Mouse (Mus musculus) liver, embryonic 12.5 days (tissue): Measurements from ENCODE around the gene Mid1. TPM values are rescaled to one million over a fixed set of nuclear protein-coding genes. Genes with fewer than 3 reads are reported as not detected.
"Not testable (repeated sequence)": the region's sequence is repeated elsewhere in the genome, so short reads cannot be mapped to it uniquely, and the experiment has no call there.

Experiments
- ATAC-seq: fragments of 200-750 bp; cut with Nextera tagmentation; 2 replicates; pipeline ENCODE4 v1.8.0; 2017; ENCODE audit warnings: moderate number of reproducible peaks, mild to moderate bottlenecking, moderate library complexity
- H3K27ac ChIP-seq: fragments of 300-500 bp; sonication (generic); 2 replicates; pipeline ENCODE4 v1.5.1; 2016; ENCODE audit warnings: mild to moderate bottlenecking
- H3K27me3 ChIP-seq: fragments of 300-500 bp; sonication (generic); replicated peaks from 2 replicates; pipeline ENCODE4 v1.6.1; 2016; ENCODE audit warnings: mild to moderate bottlenecking, moderate library complexity
- H3K36me3 ChIP-seq: fragments of 300-500 bp; sonication (generic); 2 replicates; pipeline ENCODE4 v1.6.1; 2016; ENCODE audit warnings: mild to moderate bottlenecking, moderate library complexity
- H3K4me1 ChIP-seq: fragments of 300-500 bp; sonication (generic); 2 replicates; pipeline ENCODE4 v1.6.1; 2016
- H3K4me2 ChIP-seq: fragments of 300-500 bp; sonication (generic); 2 replicates; pipeline ENCODE4 v1.6.1; 2016; ENCODE audit warnings: mild to moderate bottlenecking, moderate library complexity
- H3K4me3 ChIP-seq: fragments of 300-500 bp; sonication (generic); 2 replicates; pipeline ENCODE4 v1.5.1; 2016; ENCODE audit warnings: mild to moderate bottlenecking, moderate library complexity
- H3K9ac ChIP-seq: fragments of 300-500 bp; sonication (generic); 2 replicates; pipeline ENCODE4 v1.6.1; 2016; ENCODE audit warnings: mild to moderate bottlenecking, moderate library complexity
- H3K9me3 ChIP-seq: fragments of 300-500 bp; sonication (generic); replicated peaks from 2 replicates; pipeline ENCODE4 v1.6.1; 2016; ENCODE audit warnings: mild to moderate bottlenecking, moderate library complexity
- WGBS: fragments of 180-500 bp; shearing (Covaris S2); methylation state at CpG from one replicate; pipeline ENCODE4 v1.1.7; 2016; ENCODE audit not compliant: insufficient replicate concordance; 5-methylcytosine and 5-hydroxymethylcytosine counted together
- polyA plus RNA-seq: library from polyadenylated mRNA; unstranded; fragments of >200 nt; fragmentation: Nextera tagmentation; extraction: Ambion mirVana; gene quantifications from 2 replicates; pipeline ENCODE4 v1.2.1, GENCODE M21; 2016

The Mid1 gene
- polyA plus RNA-seq, 1 experiment from 2014 or later, result 3.3 TPM

- H3K27me3 ChIP-seq, H3K27ac ChIP-seq, H3K4me3 ChIP-seq, H3K4me2 ChIP-seq, H3K4me1 ChIP-seq, H3K9ac ChIP-seq, ATAC-seq: not testable (repeated sequence)
- Histone ChIP-seq H3K9me3 (peaks cover 28% of the 10 kb centered on the region; the same call in 1 of the 2 replicates), H3K36me3 (peaks cover 67% of the 10 kb centered on the region)
- 54% methylated on average over 3 of the region's 3 CpGs for WGBS
Observed at GRCm38 (mm10) chrX:169975681-169976131, 290.7 kb downstream of the Mid1 start.

DNA sequence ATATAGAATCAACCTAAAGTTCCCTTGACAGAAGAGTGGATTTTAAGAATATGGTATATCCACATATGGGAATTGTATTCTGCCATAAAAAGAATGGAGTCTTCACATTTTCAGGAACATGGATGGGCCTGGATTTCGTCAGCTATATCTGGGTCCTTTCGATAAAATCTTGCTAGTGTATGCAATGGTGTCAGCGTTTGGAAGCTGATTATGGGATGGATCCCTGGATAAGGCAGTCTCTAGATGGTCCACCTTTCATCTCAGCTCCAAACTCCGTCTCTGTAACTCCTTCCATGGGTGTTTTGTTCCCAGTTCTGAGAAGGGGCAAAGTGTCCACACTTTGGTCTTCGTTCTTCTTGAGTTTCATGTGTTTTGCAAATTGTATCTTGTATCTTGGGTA, 291.3 kb downstream of the Mid1 start:
- H3K27ac ChIP-seq, H3K4me3 ChIP-seq, H3K9ac ChIP-seq, ATAC-seq, H3K4me2 ChIP-seq, H3K27me3 ChIP-seq, H3K4me1 ChIP-seq: not testable (repeated sequence)
- WGBS, result 54% methylated on average over 5 of the region's 5 CpGs
- H3K36me3 ChIP-seq, result peaks cover 73% of the 10 kb centered on the region
- peaks cover 33% of the 10 kb centered on the region; the same call in 1 of the 2 replicates for H3K9me3 ChIP-seq

DNA sequence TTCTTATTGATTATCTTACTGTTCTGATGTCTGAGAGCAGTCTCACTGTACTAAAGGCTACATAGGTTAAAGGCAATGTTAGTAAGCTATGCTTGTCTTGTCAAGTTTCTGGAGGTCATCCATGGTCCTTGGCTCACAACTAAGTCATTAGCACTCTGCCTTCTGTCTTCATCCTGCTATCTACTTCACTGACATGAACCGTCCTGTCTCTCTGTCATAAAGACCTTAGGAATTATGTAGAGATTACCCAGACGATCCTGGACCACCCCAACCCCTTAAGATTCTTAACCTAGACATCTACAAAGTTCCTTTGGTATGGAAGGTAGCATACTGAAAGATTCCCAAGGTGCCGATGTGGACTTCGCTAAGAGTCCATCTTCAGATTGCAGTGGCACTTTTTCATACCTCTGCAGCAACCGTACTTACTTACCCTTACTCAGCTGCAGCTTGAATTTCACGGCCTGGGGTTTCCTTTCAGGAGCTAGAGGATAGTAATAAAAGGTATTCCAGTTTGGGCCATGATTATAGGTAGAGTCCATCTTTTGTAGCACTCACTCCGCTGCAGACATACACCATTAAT, 292.9 kb downstream of the Mid1 start:
- H3K4me1 ChIP-seq, H3K4me3 ChIP-seq, H3K9ac ChIP-seq, H3K4me2 ChIP-seq, H3K27ac ChIP-seq, ATAC-seq, H3K27me3 ChIP-seq: not testable (repeated sequence)
- Histone ChIP-seq H3K9me3 (peaks cover 49% of the 10 kb centered on the region), H3K36me3 (peaks cover 79% of the 10 kb centered on the region)
- 77% methylated on average over 7 of the region's 7 CpGs for WGBS

DNA sequence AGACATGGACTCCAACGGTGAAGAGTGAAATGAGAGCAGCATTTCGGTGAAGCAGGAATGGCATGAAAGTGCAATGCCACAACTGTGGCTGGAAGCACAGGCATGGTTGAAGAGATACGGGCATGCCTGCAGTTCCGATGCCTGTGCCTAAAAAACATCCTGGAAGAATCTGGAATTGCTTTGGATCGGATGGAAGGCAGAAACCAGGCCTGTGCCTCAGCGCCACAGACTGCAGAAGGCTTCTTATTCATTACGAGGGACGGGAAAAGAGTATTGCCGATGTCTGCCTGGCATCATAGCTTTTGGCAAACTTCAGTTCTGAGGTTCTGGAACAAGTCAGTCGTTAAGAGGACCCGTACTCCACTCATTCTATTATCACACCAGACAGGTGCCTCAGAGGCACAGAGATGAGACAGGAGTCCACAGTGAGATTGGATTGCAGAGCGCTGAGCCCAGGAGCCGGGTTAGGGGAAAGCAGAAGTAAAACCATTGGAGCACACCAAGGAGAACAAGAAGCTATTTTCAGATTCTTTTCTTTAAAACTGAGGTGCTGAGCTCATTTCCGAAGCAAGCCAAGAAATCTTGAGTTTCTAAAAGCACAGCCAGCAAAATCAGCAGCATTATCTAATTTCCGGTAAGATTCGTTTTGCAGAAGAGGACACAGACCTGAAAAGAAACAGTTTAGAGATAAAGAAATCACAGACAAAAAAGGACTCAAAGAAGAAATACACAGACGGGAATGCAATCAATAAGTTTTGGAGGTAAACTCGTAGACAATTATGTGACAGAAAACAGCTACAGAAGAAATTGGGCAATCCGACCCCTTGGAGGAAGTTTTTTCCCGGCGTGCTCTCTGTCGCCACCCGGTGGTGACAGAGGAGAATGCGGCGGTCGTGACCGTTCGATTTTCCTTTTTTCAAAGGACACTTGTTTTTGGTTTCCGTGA, 293.7 kb downstream of the Mid1 start:
- H3K27me3 ChIP-seq, H3K4me2 ChIP-seq, H3K4me3 ChIP-seq, H3K27ac ChIP-seq, H3K4me1 ChIP-seq, H3K9ac ChIP-seq: not testable (repeated sequence)
- H3K36me3 ChIP-seq, result peaks cover 81% of the 10 kb centered on the region
- peak; percentile 13; the same call in 1 of the 2 replicates for ATAC-seq
- WGBS, result 60% methylated on average over 29 of the region's 29 CpGs
- H3K9me3 ChIP-seq, result peaks cover 57% of the 10 kb centered on the region

DNA sequence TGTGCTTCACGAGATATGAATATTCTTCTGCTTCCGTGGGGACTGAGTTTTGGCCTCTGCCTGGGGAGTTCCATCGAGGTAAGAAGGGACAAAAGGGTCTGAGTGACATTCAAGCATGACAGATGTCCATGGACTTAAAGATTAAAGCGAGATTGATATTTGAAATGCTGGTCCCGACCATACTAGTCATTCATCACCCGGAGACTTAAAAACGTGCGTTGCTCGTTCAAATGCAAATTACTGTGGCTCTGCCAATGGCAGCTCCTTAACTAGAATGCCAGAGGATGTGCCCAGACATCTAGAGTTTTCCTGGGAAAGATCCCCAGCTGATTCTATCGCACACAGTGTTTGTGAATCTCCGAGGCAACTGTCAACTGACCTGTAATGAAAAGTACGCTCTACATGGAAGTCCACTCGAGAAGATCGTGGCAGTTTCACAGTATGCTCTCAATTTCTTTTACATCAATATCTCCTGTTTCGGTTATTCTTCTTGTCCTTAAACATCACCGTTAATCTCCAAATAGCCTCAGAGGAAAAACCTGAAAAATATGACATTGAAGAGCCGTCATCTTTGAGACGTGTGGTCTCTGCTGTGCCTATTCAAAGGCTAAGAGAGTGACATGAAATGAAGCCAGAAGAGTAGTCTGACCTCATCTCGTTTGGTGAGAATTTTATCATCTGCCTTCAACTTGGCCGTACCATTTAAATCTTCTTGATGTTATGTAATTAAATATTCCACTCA, 294.6 kb downstream of the Mid1 start:
- WGBS, result 74% methylated on average over 20 of the region's 20 CpGs
- H3K4me1 ChIP-seq, H3K9ac ChIP-seq, H3K4me3 ChIP-seq, H3K27me3 ChIP-seq, H3K4me2 ChIP-seq, H3K27ac ChIP-seq, ATAC-seq: not testable (repeated sequence)
- peaks cover 84% of the 10 kb centered on the region for H3K36me3 ChIP-seq
- peaks cover 65% of the 10 kb centered on the region for H3K9me3 ChIP-seq

- not testable (repeated sequence) for H3K9ac ChIP-seq, H3K4me2 ChIP-seq, ATAC-seq, H3K4me3 ChIP-seq, H3K4me1 ChIP-seq, H3K27me3 ChIP-seq, H3K27ac ChIP-seq
- H3K36me3 ChIP-seq, result peaks cover 85% of the 10 kb centered on the region
- 70% methylated on average over 6 of the region's 6 CpGs for WGBS
- H3K9me3 ChIP-seq, result peaks cover 70% of the 10 kb centered on the region
Observed at GRCm38 (mm10) chrX:169980203-169980556, 295.2 kb downstream of the Mid1 start.

- ATAC-seq, result no peak
- no peak overlapping the region for H3K27ac ChIP-seq
- no peaks in the 10 kb centered on the region for H3K4me1 ChIP-seq
- H3K36me3 ChIP-seq, result peaks cover 86% of the 10 kb centered on the region
- H3K9ac ChIP-seq, result no peak overlapping the region
- 74% methylated on average over 12 of the region's 12 CpGs for WGBS
- H3K4me3 ChIP-seq, result no peak overlapping the region
- H3K4me2 ChIP-seq, result no peak overlapping the region
- H3K9me3 ChIP-seq, result peaks cover 73% of the 10 kb centered on the region
- H3K27me3 ChIP-seq, result no peaks in the 10 kb centered on the region
Observed at GRCm38 (mm10) chrX:169980809-169981289, 295.9 kb downstream of the Mid1 start.

DNA sequence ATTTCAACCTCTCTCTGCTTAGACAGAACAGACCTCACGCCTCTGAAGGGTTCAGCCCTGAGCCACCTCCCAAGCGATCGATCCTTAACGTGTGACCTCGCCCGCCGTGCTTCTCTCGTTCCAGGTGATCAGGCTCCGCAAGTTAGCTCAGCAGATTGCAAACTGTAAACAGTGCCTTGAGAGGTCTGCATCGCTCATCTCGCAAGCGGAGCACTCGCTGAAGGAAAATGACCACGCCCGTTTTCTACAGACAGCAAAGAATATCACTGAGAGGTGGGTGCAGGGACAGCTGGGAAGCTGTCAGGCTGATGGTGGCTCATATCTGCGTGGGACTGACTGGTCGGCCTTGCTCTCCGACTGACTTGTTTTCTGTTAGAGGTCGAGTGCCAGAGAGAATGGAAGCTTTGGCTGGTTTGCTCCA, 296.8 kb downstream of the Mid1 start:
- 72% methylated on average over 19 of the region's 19 CpGs for WGBS
- not testable (repeated sequence) for ATAC-seq, H3K27me3 ChIP-seq, H3K9ac ChIP-seq, H3K4me3 ChIP-seq, H3K4me2 ChIP-seq, H3K4me1 ChIP-seq, H3K27ac ChIP-seq
- peaks cover 79% of the 10 kb centered on the region for H3K9me3 ChIP-seq
- H3K36me3 ChIP-seq, result peaks cover 90% of the 10 kb centered on the region

DNA sequence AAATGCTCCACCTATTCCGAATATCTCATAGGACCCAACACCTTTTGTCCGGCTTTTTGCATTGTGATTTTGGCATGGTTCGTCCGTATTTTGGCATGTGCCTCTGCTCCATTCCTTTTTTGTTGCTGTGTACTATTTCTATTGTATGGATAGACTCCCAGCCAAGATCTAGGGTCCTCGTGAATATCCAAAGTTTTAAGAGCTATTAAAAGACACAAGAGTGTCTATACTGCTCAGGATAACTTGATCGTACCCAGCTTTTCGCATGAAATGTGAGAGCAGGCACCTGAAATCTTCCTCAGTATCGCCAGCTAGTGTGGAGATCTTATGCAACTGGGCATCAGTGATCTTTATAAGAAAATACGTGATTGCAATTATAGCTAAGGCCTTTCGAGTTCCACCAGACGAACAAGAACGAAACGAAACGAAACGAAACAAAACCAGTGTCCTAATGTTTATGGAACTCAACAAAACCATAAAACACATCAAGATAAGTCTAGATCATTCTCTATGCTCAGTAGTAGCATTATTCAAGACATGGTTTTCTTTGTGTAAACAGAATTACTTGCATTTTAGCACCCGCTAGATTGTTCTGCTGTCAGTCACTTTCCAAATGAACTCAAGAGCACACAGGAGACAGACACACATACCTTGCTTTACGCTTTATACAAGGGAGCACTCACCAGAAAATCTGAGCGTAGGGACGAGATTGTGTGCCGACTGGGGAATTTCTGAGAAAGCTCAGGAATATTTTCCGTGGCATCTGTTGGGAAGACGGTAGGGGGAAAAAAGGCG, 297.8 kb downstream of the Mid1 start:
- H3K27me3 ChIP-seq, result not testable (repeated sequence)

GRCm38 (mm10) chrX:169983401-169984165, 298.6 kb downstream of the Mid1 start:
- not testable (repeated sequence) for H3K4me2 ChIP-seq, ATAC-seq, H3K4me3 ChIP-seq, H3K27me3 ChIP-seq, H3K9ac ChIP-seq, H3K27ac ChIP-seq, H3K4me1 ChIP-seq
- H3K36me3 ChIP-seq, result peaks cover 84% of the 10 kb centered on the region
- peaks cover 85% of the 10 kb centered on the region for H3K9me3 ChIP-seq
- 79% methylated on average over 19 of the region's 19 CpGs for WGBS

More for the DNA sequence above, 297.8 kb downstream of the Mid1 start:
- Histone ChIP-seq H3K9me3 (peaks cover 85% of the 10 kb centered on the region), H3K36me3 (peaks cover 88% of the 10 kb centered on the region)
- 82% methylated on average over 23 of the region's 23 CpGs for WGBS
- H3K4me1 ChIP-seq, H3K9ac ChIP-seq, H3K27ac ChIP-seq, ATAC-seq, H3K4me3 ChIP-seq, H3K4me2 ChIP-seq: not testable (repeated sequence)

DNA sequence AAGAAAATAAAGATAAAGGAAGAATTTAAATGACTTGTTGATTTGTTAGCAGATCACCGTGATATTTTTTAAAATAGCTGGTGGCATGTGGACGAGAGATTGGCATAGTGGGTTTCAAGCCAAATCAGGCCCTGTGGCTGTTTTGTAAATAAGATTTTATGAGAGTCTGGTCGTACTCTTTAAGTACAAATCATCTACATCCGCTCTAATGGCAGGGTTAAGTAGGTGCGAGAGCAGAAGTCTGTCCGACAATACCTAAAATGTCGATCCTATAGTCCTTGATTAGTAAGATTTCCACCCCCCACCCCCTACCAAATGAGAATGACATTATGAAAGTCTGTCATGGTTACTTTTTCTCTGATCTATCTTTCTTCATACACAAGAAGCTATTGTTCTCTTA, 299.3 kb downstream of the Mid1 start:
- WGBS, result 79% methylated on average over 7 of the region's 7 CpGs
- H3K9ac ChIP-seq, H3K27me3 ChIP-seq, H3K4me1 ChIP-seq, H3K4me3 ChIP-seq, H3K27ac ChIP-seq, ATAC-seq, H3K4me2 ChIP-seq: not testable (repeated sequence)
- H3K36me3 ChIP-seq, result peaks cover 88% of the 10 kb centered on the region
- H3K9me3 ChIP-seq, result peaks cover 85% of the 10 kb centered on the region
